Mouse (Mus musculus): ENCODE results near the gene H3f3b. TPM values are rescaled to one million over a fixed set of nuclear protein-coding genes. Genes with fewer than 3 reads are reported as not detected.

Gene H3f3b
- total RNA-seq, 2 experiments from 2014 or later: 320 to 336 TPM

GRCm38 (mm10) chr11:116053510-116054229 lies 25.9 kb upstream of the H3f3b start:
- intact Hi-C loops (cut with DNase I): no loop called here
- DNase-seq (ENCODE audit: extremely low spot score in 1 of 2, low spot score in 2 of 2): no peak

DNA sequence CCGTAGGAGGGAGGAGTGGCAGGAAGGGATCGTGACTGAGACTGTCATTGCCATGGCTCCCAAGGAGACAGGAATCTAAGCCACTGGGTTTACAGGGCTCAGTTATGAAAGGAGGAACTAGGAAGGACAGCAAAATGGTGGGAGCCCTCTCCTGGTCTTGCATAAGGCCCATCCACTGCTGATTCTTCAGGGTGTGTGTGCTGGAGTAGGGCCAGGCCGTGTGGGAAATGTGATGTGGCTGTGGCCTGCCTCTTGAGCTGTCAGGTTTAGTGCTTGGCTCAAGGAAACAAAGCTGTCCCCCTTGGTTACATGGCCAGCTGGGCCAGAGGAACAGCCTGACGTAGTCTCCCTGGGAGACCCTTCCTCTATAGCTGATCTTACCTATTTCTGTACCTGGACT lies 22.4 kb upstream of the H3f3b start:
- DNase-seq (ENCODE audit: extremely low spot score in 1 of 2, low spot score in 2 of 2): no peak
- intact Hi-C loops (cut with DNase I): no loop called here

- DNase-seq (ENCODE audit: extremely low spot score in 1 of 2, low spot score in 2 of 2): no peak
- intact Hi-C loops (cut with DNase I): no loop called here
These were observed 21.8 kb upstream of the H3f3b start for GRCm38 (mm10) chr11:116049610-116050009.

GRCm38 (mm10) chr11:116045173-116045572 lies 17.4 kb upstream of the H3f3b start:
- DNase-seq (ENCODE audit: extremely low spot score in 1 of 2, low spot score in 2 of 2): no peak
- intact Hi-C loops (cut with DNase I): no loop called here

DNA sequence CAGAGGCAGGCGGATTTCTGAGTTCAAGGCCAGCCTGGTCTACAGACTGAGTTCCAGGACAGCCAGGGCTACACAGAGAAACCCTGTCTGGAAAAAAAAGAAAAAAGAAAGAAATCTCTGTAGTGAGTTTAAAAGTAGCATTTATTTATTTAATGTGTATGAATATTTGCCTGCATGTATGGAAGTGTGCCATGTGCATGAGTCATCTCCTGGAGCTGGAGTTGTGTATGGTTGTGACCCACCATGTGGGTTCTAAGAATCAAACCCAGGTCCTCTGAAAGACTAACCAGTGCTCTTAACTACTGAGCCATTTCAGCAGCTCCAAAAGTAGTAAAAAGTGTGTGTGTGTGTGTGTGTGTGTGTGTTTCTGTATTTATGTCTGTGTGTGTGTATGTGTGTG lies 15.5 kb upstream of the H3f3b start:
- no peak for DNase-seq (ENCODE audit: extremely low spot score in 1 of 2, low spot score in 2 of 2)
- intact Hi-C loops (cut with DNase I): no loop called here

GRCm38 (mm10) chr11:116042372-116043138 lies 14.8 kb upstream of the H3f3b start:
- DNase-seq (ENCODE audit: extremely low spot score in 1 of 2, low spot score in 2 of 2): no peak
- intact Hi-C loops (cut with DNase I): no loop called here

DNA sequence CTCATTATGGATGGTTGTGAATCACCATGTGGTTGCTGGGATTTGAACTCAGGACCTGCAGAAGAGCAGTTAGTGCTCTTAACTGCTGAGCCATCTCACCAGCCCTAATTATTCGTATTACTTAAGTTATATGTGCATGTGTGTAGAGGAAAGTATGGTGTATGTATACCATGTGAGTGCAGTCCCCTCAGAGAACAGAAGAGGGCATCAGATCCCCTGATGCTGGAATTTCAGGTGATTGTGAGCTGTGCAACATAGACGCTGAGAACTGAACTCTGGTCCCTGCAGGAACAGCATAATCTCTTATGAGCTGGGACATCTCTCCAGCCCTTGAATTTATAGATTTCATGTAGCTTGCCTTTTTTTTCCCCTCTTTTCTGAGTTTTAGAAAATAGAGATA lies 14.1 kb upstream of the H3f3b start:
- no peak for DNase-seq (ENCODE audit: extremely low spot score in 1 of 2, low spot score in 2 of 2)
- intact Hi-C loops (cut with DNase I): no loop called here

GRCm38 (mm10) chr11:116040593-116040992 lies 12.8 kb upstream of the H3f3b start:
- intact Hi-C loops (cut with DNase I): no loop called here
- DNase-seq (ENCODE audit: extremely low spot score in 1 of 2, low spot score in 2 of 2): no peak

GRCm38 (mm10) chr11:116037826-116038225 lies 10.1 kb upstream of the H3f3b start:
- intact Hi-C loops (cut with DNase I): no loop called here
- DNase-seq (ENCODE audit: extremely low spot score in 1 of 2, low spot score in 2 of 2): no peak

- no peak for DNase-seq (ENCODE audit: extremely low spot score in 1 of 2, low spot score in 2 of 2)
- intact Hi-C loops (cut with DNase I): no loop called here
These were observed 8.9 kb upstream of the H3f3b start for GRCm38 (mm10) chr11:116036671-116037070.

DNA sequence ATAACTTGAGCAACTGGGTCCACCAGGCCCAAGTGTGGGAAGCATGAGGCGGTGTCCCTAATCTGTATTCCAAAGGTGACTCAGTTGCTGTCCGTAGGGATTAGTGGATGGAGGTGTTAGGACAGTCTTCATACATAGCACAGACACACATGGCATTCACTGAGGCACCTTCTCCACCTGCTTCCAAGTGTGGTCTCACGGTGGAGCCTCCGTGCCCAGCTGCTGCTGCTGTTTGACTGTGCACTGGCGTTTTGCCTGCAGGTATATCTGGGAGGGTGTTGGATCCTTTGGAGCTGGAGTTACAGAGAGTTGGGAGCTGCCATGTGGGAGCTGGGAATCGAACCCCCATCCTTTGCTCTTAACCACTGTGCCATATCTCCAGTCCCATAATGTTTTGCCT lies 6.8 kb upstream of the H3f3b start:
- DNase-seq (ENCODE audit: extremely low spot score in 1 of 2, low spot score in 2 of 2): no peak
- intact Hi-C loops (cut with DNase I): loop anchor here (5.0 kb wide), 2 partner anchors 53 to 98 kb away; partner anchors contain the start of genes Trim65 and Wbp2

DNA sequence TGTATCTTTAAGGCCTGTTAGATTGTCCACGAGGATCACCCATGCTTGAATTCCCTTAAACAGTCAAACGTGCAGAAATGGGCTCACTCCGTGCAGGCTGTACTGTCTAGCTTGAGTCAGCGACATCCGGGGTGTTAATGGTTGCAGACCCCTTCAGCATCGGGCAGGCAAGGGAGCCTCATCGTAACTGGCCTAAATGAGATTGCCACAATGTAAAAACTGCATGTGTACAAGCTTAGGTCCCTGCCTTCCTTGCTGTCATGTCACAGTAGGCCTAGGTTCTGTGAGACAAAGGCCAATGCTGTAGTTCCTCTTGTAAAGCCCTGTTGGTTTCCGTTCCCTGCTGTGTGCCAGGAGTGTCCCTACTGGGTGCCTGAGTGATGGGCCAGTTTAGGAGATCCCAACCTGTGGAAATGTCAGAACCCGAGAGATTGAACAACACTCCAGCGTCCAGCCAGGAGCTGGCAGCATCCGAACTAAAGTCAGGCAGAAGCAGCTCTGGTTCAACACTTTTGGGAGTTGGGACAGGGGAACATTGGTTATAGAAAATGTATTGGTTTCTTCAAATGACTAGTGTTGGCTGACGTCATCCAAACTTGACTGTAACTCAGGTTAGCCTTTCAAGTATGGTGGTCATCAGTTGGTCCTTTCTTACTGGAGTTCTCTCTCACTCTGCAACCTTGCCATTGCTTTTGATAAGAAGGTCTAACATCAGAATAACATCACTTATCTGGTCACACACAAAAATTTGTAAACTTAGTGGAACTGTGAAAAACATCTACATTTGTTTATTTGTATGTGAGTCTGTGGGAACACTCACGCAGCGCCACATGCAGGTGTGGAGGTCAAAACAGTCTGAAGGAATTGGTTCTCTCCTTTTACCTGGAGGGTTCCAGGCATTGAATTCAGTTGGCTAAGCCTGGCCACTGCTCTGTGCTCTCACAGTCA lies 3.4 kb upstream of the H3f3b start:
- no peak for DNase-seq (ENCODE audit: extremely low spot score in 1 of 2, low spot score in 2 of 2)
- intact Hi-C loops (cut with DNase I): loop anchor here (5.0 kb wide), 2 partner anchors 56 to 101 kb away; partner anchors contain the start of genes Trim65 and Wbp2

GRCm38 (mm10) chr11:116030088-116030897 lies 2.5 kb upstream of the H3f3b start, which contains the start of gene Unk:
TSS of gene Unk (plus strand) at chr11:116030322.
- peak; percentile 98 for DNase-seq (ENCODE audit: extremely low spot score in 1 of 2, low spot score in 2 of 2)
- intact Hi-C loops (cut with DNase I): loop anchor here (5.0 kb wide), 2 partner anchors 57 to 102 kb away; partner anchors contain the start of genes Trim65 and Wbp2

GRCm38 (mm10) chr11:116029086-116029865 lies 1.5 kb upstream of the H3f3b start:
- intact Hi-C loops (cut with DNase I): no loop called here
- DNase-seq (ENCODE audit: extremely low spot score in 1 of 2, low spot score in 2 of 2): no peak

DNA sequence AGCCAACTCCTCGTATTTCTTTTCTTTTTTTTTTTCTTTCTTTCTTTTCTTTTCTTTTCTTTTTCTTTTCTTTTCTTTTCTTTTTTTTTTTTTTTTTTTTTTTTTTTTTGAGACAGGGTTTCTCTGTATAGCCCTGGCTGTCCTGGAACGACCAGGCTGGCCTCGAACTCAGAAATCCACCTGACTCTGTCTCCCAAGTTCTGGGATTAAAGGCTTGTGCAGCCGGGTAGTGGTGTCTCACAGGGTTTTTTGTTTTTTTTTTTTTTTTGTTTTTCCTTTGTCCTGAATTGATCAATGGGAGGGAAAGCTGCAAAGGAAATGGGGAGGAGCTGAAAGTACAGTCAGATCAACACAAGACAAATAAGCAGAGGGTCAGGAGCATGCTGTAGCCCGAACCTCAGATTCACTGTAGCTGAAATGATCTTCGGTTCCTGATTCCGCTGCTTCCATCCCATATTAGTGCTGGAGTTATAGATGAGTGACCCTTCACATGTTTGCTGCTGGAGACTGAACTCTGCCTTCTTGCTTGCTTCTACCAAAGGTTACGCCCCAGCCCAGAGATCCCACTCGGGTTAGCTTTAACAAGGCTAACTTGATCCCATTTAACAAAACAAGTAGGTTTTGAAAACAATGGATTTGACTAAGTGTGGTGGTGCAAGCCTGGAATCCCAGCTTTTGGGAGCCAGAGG lies 559 bp upstream of the H3f3b start:
- intact Hi-C loops (cut with DNase I): no loop called here
- no peak for DNase-seq (ENCODE audit: extremely low spot score in 1 of 2, low spot score in 2 of 2)

DNA sequence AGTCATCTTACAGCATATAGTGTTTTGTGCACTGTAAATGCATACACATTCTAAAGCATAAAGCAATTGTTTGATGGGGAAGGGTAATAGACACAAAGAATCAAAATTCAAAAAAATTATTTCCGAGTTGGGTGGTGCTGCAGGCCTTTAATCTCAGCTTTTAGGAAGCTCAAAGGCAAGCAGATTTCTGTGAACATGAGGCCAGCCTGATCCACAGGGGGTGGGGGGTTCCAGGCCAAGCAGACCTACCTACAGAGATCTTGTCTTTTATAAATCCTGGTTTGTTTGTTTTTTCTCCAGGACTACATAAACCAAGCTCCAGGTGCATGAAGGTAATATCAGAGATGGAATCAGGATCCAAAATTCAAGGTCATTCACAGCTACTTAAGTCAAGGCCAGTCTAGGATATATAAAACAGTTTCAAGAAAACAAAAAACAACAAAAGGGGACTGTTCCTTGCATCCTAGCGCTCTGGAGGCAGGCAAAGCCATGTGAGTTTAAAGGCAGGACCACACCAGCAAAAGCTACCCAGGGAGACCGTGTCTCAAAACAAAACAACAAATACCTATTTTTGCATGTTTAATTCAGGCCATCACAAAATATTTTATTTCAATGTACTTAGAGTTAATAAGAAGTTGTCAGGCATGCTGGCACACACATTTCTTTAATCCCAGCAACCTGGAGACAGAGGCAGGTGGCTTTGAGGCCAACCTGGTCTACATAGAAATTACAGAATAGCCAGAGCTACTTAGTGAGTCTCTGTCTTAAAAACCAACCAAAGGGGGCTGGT lies 2.5 kb downstream of the H3f3b start:
- no peak for DNase-seq (ENCODE audit: extremely low spot score in 1 of 2, low spot score in 2 of 2)
- intact Hi-C loops (cut with DNase I): no loop called here

All from left cerebral cortex, postnatal 10 days (tissue).